Mouse (Mus musculus): ENCODE data around the gene Eri2. TPM values are rescaled to one million over a fixed set of nuclear protein-coding genes. Genes with fewer than 3 reads are reported as not detected.
"Not testable (repeated sequence)": the region's sequence is repeated elsewhere in the genome, so short reads cannot be mapped to it uniquely, and the experiment has no call there.

The Eri2 gene
- total RNA-seq, 2 experiments from 2014 or later = 3.1 to 3.2 TPM

GRCm38 (mm10) chr7:119744321-119744720 is 49.5 kb downstream of the Eri2 start:
- no peak for DNase-seq

- DNase-seq = not testable (repeated sequence)
Measured at GRCm38 (mm10) chr7:119739798-119740468, 53.9 kb downstream of the Eri2 start.

- DNase-seq = no peak
Measured at GRCm38 (mm10) chr7:119738877-119739276, 55.0 kb downstream of the Eri2 start.

GRCm38 (mm10) chr7:119731262-119731661 is 62.6 kb downstream of the Eri2 start:
- DNase-seq = not testable (repeated sequence)

GRCm38 (mm10) chr7:119727621-119728020 is 66.2 kb downstream of the Eri2 start:
- DNase-seq = no peak

GRCm38 (mm10) chr7:119720947-119721310 is 72.9 kb downstream of the Eri2 start:
- DNase-seq = no peak

- peak; percentile 96 for DNase-seq
Measured at GRCm38 (mm10) chr7:119720253-119720946, 73.5 kb downstream of the Eri2 start, which contains the start of gene Thumpd1. TSS of gene Thumpd1 (minus strand) at chr7:119720798.

Other genes with a start within 250 kb of the Eri2 start
- gene Acsm2, start 239.7 kb downstream of the Eri2 start, total RNA-seq (2021) = not detected
- gene Acsm1, start 187.0 kb downstream of the Eri2 start, total RNA-seq (2021) = not detected
- gene Acsm4, start 104.0 kb downstream of the Eri2 start, total RNA-seq (2021) = not detected
- 10 to 100 TPM; 18.0 to 18.3 TPM for gene Thumpd1, start 73.3 kb downstream of the Eri2 start, total RNA-seq (2021)
- gene Acsm3, start 33.1 kb downstream of the Eri2 start, total RNA-seq (2021) = under 1 TPM in 1 of 2 experiments, not detected in 1; 0.14 TPM
- 1 to 10 TPM; 1.9 to 2.9 TPM for gene Rexo5, start 52 bp downstream of the Eri2 start, total RNA-seq (2021)
- gene Lyrm1, start 101.8 kb upstream of the Eri2 start, total RNA-seq (2021) = 1 to 10 TPM; 9.2 to 9.9 TPM
- 10 to 100 TPM; 12.0 to 14.6 TPM for gene Dcun1d3, start 102.2 kb upstream of the Eri2 start, total RNA-seq (2021)